Mouse (Mus musculus) MEL (cell line): ENCODE data around the gene Bach2. TPM values are rescaled to one million over a fixed set of nuclear protein-coding genes. Genes with fewer than 3 reads are reported as not detected.
A peak's percentile ranks its signal among the peaks of the same experiment; 100 is the strongest.

Source experiments
- DNase-seq: peaks from one replicate; pipeline ENCODE4 v3.0.0; 2011; ENCODE audit warnings: low read depth, low spot score
- H3K27ac ChIP-seq: 2 replicates; pipeline ENCODE4 v1.5.1; 2012; ENCODE audit warnings: low read depth, mild to moderate bottlenecking, control low read depth, low read length, moderate library complexity; ENCODE audit not compliant: control insufficient read depth
- H3K27me3 ChIP-seq, 2 experiments: fragments of 150-350 bp in 1 of 2; sonication (generic) in 1 of 2; 2 replicates each; pipeline ENCODE4 v1.6.1; 2012; ENCODE audit warnings: low read length in 2 of 2, mild to moderate bottlenecking in 2 of 2, improper control_type of control experiment in 1 of 2, moderate library complexity in 1 of 2; ENCODE audit not compliant: insufficient read depth in 2 of 2, control insufficient read depth in 1 of 2
- H3K36me3 ChIP-seq, 2 experiments: 2 replicates each; pipeline ENCODE4 v1.6.1; 2012 to 2014; ENCODE audit warnings: low read length in 2 of 2, improper control_type of control experiment in 1 of 2, inconsistent platforms in 1 of 2, mild to moderate bottlenecking in 1 of 2; ENCODE audit not compliant: insufficient read depth in 2 of 2, control insufficient read depth in 1 of 2
- H3K4me1 ChIP-seq, 2 experiments: fragments of 150-350 bp in 1 of 2; sonication (generic) in 1 of 2; 2 replicates each; pipeline ENCODE4 v1.6.1; 2012; ENCODE audit warnings: low read length in 2 of 2, improper control_type of control experiment in 1 of 2, mild to moderate bottlenecking in 1 of 2; ENCODE audit not compliant: insufficient read depth in 2 of 2, control insufficient read depth in 1 of 2
- H3K4me3 ChIP-seq, 2 experiments: fragments of 150-350 bp in 1 of 2; sonication (generic) in 1 of 2; 2 replicates each; pipeline ENCODE4 v1.5.1; 2012; ENCODE audit warnings: low read depth in 2 of 2, low read length in 2 of 2, mild to moderate bottlenecking in 2 of 2, moderate library complexity in 2 of 2, control low read depth in 1 of 2, improper control_type of control experiment in 1 of 2; ENCODE audit not compliant: control insufficient read depth in 1 of 2, insufficient read depth in 1 of 2
- H3K79me2 ChIP-seq: 2 replicates; pipeline ENCODE4 v1.6.1; 2012; ENCODE audit warnings: mild to moderate bottlenecking, low read length, moderate library complexity; ENCODE audit not compliant: control insufficient read depth, poor library complexity, insufficient read depth
- H3K9ac ChIP-seq: 2 replicates; pipeline ENCODE4 v1.6.1; 2012; ENCODE audit warnings: low read depth, mild to moderate bottlenecking, control low read depth, low read length, moderate library complexity; ENCODE audit not compliant: control insufficient read depth, poor library complexity, severe bottlenecking
- H3K9me3 ChIP-seq: fragments of 150-350 bp; sonication (generic); replicated peaks from 2 replicates; pipeline ENCODE4 v1.6.1; 2012; ENCODE audit warnings: mild to moderate bottlenecking, low read length, improper control_type of control experiment, moderate library complexity; ENCODE audit not compliant: insufficient read depth
- CTCF ChIP-seq, 3 experiments: IDR thresholded peaks in 2 of 3; conservative IDR thresholded peaks in 1 of 3; 2 replicates each; pipeline ENCODE4 v1.5.1; 2011 to 2012; ENCODE audit warnings: low read length in 3 of 3, low read depth in 2 of 3, mild to moderate bottlenecking in 2 of 3, improper control_type of control experiment in 1 of 3, inconsistent platforms in 1 of 3, mixed read lengths in 1 of 3, moderate library complexity in 1 of 3; ENCODE audit not compliant: control insufficient read depth in 1 of 3, insufficient read depth in 1 of 3, poor library complexity in 1 of 3, severe bottlenecking in 1 of 3
- E2F4 ChIP-seq: IDR thresholded peaks from 2 replicates; pipeline ENCODE4 v1.6.1; 2011; ENCODE audit warnings: low read depth, low read length, improper control_type of control experiment, borderline replicate concordance
- EP300 ChIP-seq, 2 experiments: IDR thresholded peaks; 2 replicates each; pipeline ENCODE4 v1.6.1; 2011; ENCODE audit warnings: improper control_type of control experiment in 2 of 2, low read length in 2 of 2, low read depth in 1 of 2, mild to moderate bottlenecking in 1 of 2
- ETS1 ChIP-seq: IDR thresholded peaks from 2 replicates; pipeline ENCODE4 v1.6.1; 2012; ENCODE audit warnings: low read depth, mild to moderate bottlenecking, inconsistent platforms, low read length, improper control_type of control experiment, moderate library complexity
- GATA1 ChIP-seq: IDR thresholded peaks from 2 replicates; pipeline ENCODE4 v1.6.1; 2011; ENCODE audit warnings: low read depth, low read length, improper control_type of control experiment
- JUND ChIP-seq: IDR thresholded peaks from 2 replicates; pipeline ENCODE4 v1.6.1; 2011; ENCODE audit warnings: low read depth, mild to moderate bottlenecking, improper control_type of control experiment, low read length
- KAT2A ChIP-seq: conservative IDR thresholded peaks from 2 replicates; pipeline ENCODE4 v1.6.1; 2012; ENCODE audit warnings: low read depth, low read length, improper control_type of control experiment, inconsistent platforms
- MAFK ChIP-seq: IDR thresholded peaks from 2 replicates; pipeline ENCODE4 v1.6.1; 2011; ENCODE audit warnings: low read depth, mild to moderate bottlenecking, low read length, improper control_type of control experiment, borderline replicate concordance
- MEF2A ChIP-seq: IDR thresholded peaks from 2 replicates; pipeline ENCODE4 v1.6.1; 2014; ENCODE audit warnings: low read depth, mild to moderate bottlenecking, inconsistent platforms, low read length, improper control_type of control experiment; ENCODE audit not compliant: poor library complexity, insufficient replicate concordance, severe bottlenecking; ENCODE audit errors: extremely low read depth
- MXI1 ChIP-seq: IDR thresholded peaks from 2 replicates; pipeline ENCODE4 v1.6.1; 2011; ENCODE audit warnings: mild to moderate bottlenecking, low read depth, low read length, improper control_type of control experiment
- MYB ChIP-seq: IDR thresholded peaks from 2 replicates; pipeline ENCODE4 v1.6.1; 2011; ENCODE audit warnings: mild to moderate bottlenecking, low read depth, low read length, improper control_type of control experiment
- MYC ChIP-seq: IDR thresholded peaks from 2 replicates; pipeline ENCODE4 v1.6.1; 2011; ENCODE audit warnings: low read depth, mild to moderate bottlenecking, low read length, improper control_type of control experiment, moderate library complexity
- NELFE ChIP-seq: IDR thresholded peaks from 2 replicates; pipeline ENCODE4 v1.6.1; 2011; ENCODE audit warnings: low read depth, low read length, improper control_type of control experiment
- NRF1 ChIP-seq: IDR thresholded peaks from 2 replicates; pipeline ENCODE4 v1.6.1; 2014; ENCODE audit warnings: low read depth, mild to moderate bottlenecking, inconsistent platforms, low read length, improper control_type of control experiment, moderate library complexity; ENCODE audit not compliant: poor library complexity, insufficient read depth, severe bottlenecking
- POLR2AphosphoS2 ChIP-seq: IDR thresholded peaks from 2 replicates; pipeline ENCODE4 v1.6.1; 2011; ENCODE audit warnings: low read length, improper control_type of control experiment
- RAD21 ChIP-seq: IDR thresholded peaks from 2 replicates; pipeline ENCODE4 v1.6.1; 2011; ENCODE audit warnings: mild to moderate bottlenecking, low read depth, low read length, improper control_type of control experiment
- RCOR1 ChIP-seq: IDR thresholded peaks from 2 replicates; pipeline ENCODE4 v1.6.1; 2012; ENCODE audit warnings: low read depth, mild to moderate bottlenecking, inconsistent platforms, low read length, improper control_type of control experiment
- SIN3A ChIP-seq: IDR thresholded peaks from 2 replicates; pipeline ENCODE4 v1.6.1; 2012; ENCODE audit warnings: low read length, improper control_type of control experiment, inconsistent platforms
- SMC3 ChIP-seq: IDR thresholded peaks from 2 replicates; pipeline ENCODE4 v1.6.1; 2011; ENCODE audit warnings: low read depth, low read length, improper control_type of control experiment
- TBP ChIP-seq: IDR thresholded peaks from 2 replicates; pipeline ENCODE4 v1.8.0; 2011; ENCODE audit warnings: low read depth, low read length, improper control_type of control experiment
- TCF12 ChIP-seq: IDR thresholded peaks from 2 replicates; pipeline ENCODE4 v1.6.1; 2014; ENCODE audit warnings: low read depth, mild to moderate bottlenecking, inconsistent platforms, low read length, improper control_type of control experiment, moderate library complexity
- UBTF ChIP-seq: IDR thresholded peaks from 2 replicates; pipeline ENCODE4 v1.6.1; 2012; ENCODE audit warnings: low read depth, mild to moderate bottlenecking, inconsistent platforms, low read length, improper control_type of control experiment, moderate library complexity, borderline replicate concordance; ENCODE audit not compliant: insufficient read depth
- USF1 ChIP-seq: IDR thresholded peaks from 2 replicates; pipeline ENCODE4 v1.6.1; 2014; ENCODE audit warnings: low read depth, mild to moderate bottlenecking, inconsistent platforms, low read length, improper control_type of control experiment, moderate library complexity
- USF2 ChIP-seq, 2 experiments: IDR thresholded peaks; 2 replicates each; pipeline ENCODE4 v1.6.1; 2011 to 2012; ENCODE audit warnings: improper control_type of control experiment in 2 of 2, low read length in 2 of 2, borderline replicate concordance in 1 of 2, inconsistent platforms in 1 of 2, low read depth in 1 of 2, mild to moderate bottlenecking in 1 of 2; ENCODE audit not compliant: insufficient read depth in 1 of 2
- ZC3H11A ChIP-seq: IDR thresholded peaks from 2 replicates; pipeline ENCODE4 v1.6.1; 2012; ENCODE audit warnings: low read depth, mild to moderate bottlenecking, inconsistent platforms, low read length, improper control_type of control experiment
- ZMIZ1 ChIP-seq: IDR thresholded peaks from 2 replicates; pipeline ENCODE4 v1.6.1; 2012; ENCODE audit warnings: low read depth, mild to moderate bottlenecking, inconsistent platforms, low read length, improper control_type of control experiment, moderate library complexity
- ZNF384 ChIP-seq: IDR thresholded peaks from 2 replicates; pipeline ENCODE4 v1.6.1; 2012; ENCODE audit warnings: low read depth, mild to moderate bottlenecking, inconsistent platforms, low read length, improper control_type of control experiment
- polyA plus RNA-seq, 2 experiments: library from polyadenylated mRNA; stranded (reverse) in 1 of 2; unstranded in 1 of 2; fragments of >175 nt in 1 of 2; fragments of >200 nt in 1 of 2; gene quantifications; 2 replicates each; pipeline versions ENCODE4 v1.2.1 to v1.2.4; 2012; ENCODE audit warnings: low replicate concordance in 2 of 2, low read depth in 1 of 2; ENCODE audit not compliant: insufficient read length in 2 of 2, insufficient read depth in 1 of 2, missing spikeins in 1 of 2
- total RNA-seq: library from RNA; depleted of rRNA; stranded (reverse); fragments of 300-350 nt; gene quantifications from 2 replicates; pipeline ENCODE4 v1.2.3, GENCODE M21; 2012

Bach2 gene
- total and polyA plus RNA-seq, 3 experiments, result 0.04 TPM; not detected in 2

DNA sequence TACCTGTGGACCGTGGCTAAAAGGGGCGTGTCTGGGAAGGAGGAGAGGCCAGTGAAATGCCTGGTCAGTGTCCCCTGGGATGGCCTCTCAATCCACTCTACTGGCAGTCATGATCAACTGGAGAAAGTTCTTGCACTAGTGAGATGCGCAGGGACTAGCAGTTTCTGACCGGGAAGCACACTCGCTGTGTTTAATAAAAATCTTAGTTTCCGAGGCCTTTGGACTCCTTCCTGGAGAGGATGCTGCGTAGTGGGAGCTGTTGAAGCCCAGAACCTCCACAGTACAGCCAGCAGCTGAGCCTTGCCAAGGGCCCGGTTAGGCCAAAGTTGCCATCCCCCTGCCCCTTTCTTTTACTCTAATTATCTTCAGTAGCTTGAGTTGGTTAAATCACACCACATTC is 148.3 kb downstream of the Bach2 start:
- no peak for DNase-seq
- H3K4me1 ChIP-seq, result peaks cover 0 to 7% of the 10 kb centered on the region in 2 experiments; a peak in 1 of 4 replicates
- peaks cover 0 to 5% of the 10 kb centered on the region in 2 experiments; a peak in 1 of 4 replicates for H3K36me3 ChIP-seq
- H3K79me2 ChIP-seq, result no peaks in the 10 kb centered on the region
- H3K9me3 ChIP-seq, result no peaks in the 10 kb centered on the region
- no peak overlapping the region for H3K9ac ChIP-seq
- peaks cover 1 to 2% of the 10 kb centered on the region in 2 experiments; a peak in 2 of 4 replicates for H3K27me3 ChIP-seq
- no peak for TF ChIP-seq MYC
- TF ChIP-seq POLR2AphosphoS2, result no peak
- no peak for TF ChIP-seq RAD21
- TF ChIP-seq E2F4, result no peak
- no peak for TF ChIP-seq EP300 (IDR thresholded peaks at IDR 0.05; ENCODE audit: low read depth in 1 of 2, low read length in 2 of 2)
- TF ChIP-seq SIN3A, result no peak
- H3K4me3 ChIP-seq, result no peak overlapping the region
- no peak overlapping the region for H3K27ac ChIP-seq

DNA sequence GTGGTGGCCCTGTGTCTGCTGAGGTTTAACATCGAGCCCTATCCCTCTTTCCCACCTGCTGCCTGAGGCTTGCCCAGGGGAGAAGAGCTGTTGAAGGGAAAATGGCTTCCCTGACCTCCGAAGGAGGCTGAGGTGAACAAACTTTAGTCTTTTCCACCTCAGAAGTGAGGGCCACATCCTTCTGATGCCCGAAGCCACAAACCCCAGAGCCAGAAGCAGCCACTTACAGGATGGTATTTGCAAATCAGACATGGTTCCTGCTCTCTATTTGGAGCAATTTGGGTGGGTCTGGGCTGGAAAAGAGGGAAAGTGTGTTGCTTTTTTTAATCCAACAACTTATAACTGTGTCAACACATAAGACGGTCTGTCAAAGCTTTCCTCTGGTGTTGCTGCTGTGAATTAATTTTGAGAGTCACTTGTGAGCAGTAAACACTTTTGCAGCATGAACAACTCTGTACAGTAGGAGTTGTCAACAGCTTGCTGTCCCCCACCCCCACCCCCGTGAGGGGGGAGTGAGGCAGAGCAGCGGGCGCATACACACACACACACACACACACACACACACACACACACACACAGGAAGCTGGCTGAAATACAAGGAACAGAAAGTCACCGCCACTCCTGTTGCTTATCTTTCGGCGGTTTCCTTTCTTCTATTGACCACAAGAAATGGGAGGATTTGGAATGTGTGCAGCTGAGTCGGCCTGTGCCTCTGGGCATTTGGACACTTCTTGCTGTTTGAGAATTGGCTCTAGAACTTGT is 149.1 kb downstream of the Bach2 start:
- H3K9me3 ChIP-seq, result no peaks in the 10 kb centered on the region
- TF ChIP-seq TCF12 (peak; percentile 31; the same call in 1 of the 2 replicates), USF2 (IDR thresholded peaks at IDR 0.05; ENCODE audit: borderline replicate concordance in 1 of 2, insufficient read depth in 1 of 2, low read depth in 1 of 2, low read length in 2 of 2) (no peak), RAD21 (no peak), ZC3H11A (no peak), ETS1 (peak; percentile 58), EP300 (IDR thresholded peaks at IDR 0.05; ENCODE audit: low read depth in 1 of 2, low read length in 2 of 2) (peak; percentile 55 to 63; a peak in 3 of 4 replicates), SMC3 (no peak), MXI1 (no peak), TBP (no peak), POLR2AphosphoS2 (no peak), ZNF384 (peak; percentile 23; the same call in 1 of the 2 replicates), USF1 (no peak), SIN3A (no peak), JUND (no peak), GATA1 (peak; percentile 50), NRF1 (no peak), MEF2A (no peak), CTCF (IDR thresholded peaks at IDR 0.05 in 2 of 3, conservative IDR thresholded peaks at IDR 0.05 in 1 of 3; ENCODE audit: control insufficient read depth in 1 of 3, insufficient read depth in 1 of 3, low read depth in 2 of 3, low read length in 3 of 3, poor library complexity in 1 of 3, severe bottlenecking in 1 of 3) (no peak), KAT2A (no peak), NELFE (no peak), UBTF (no peak), MAFK (no peak), MYB (no peak), RCOR1 (peak; percentile 30; the same call in 1 of the 2 replicates), ZMIZ1 (no peak)
- H3K27ac ChIP-seq, result no peak overlapping the region
- peaks cover 0 to 5% of the 10 kb centered on the region in 2 experiments; a peak in 1 of 4 replicates for H3K36me3 ChIP-seq
- no peak overlapping the region for H3K4me3 ChIP-seq
- no peak overlapping the region for H3K9ac ChIP-seq
- H3K79me2 ChIP-seq, result no peaks in the 10 kb centered on the region
- peaks cover 0 to 7% of the 10 kb centered on the region in 2 experiments; a peak in 1 of 4 replicates for H3K4me1 ChIP-seq
- peaks cover 1 to 2% of the 10 kb centered on the region in 2 experiments; a peak in 2 of 4 replicates for H3K27me3 ChIP-seq
- DNase-seq, result peak; percentile 50
